Mouse (Mus musculus) embryonic facial prominence, embryonic 12.5 days (tissue): ENCODE results near the gene Arfgef2. TPM values are rescaled to one million over a fixed set of nuclear protein-coding genes. Genes with fewer than 3 reads are reported as not detected.

ENCODE experiments used
- ATAC-seq: fragments of 200-750 bp; cut with Nextera tagmentation; 2 replicates; pipeline ENCODE4 v1.8.0; 2017; ENCODE audit not compliant: insufficient number of reproducible peaks, insufficient read depth, low FRiP score, low TSS enrichment
- H3K27ac ChIP-seq: fragments of 300-500 bp; sonication (generic); 2 replicates; pipeline ENCODE4 v1.5.1; 2016; ENCODE audit warnings: mild to moderate bottlenecking
- H3K27me3 ChIP-seq: fragments of 300-500 bp; sonication (generic); 2 replicates; pipeline ENCODE4 v1.6.1; 2016; ENCODE audit warnings: mild to moderate bottlenecking, moderate library complexity
- H3K36me3 ChIP-seq: fragments of 300-500 bp; sonication (generic); 2 replicates; pipeline ENCODE4 v1.6.1; 2016; ENCODE audit warnings: mild to moderate bottlenecking
- H3K4me1 ChIP-seq: fragments of 300-500 bp; sonication (generic); 2 replicates; pipeline ENCODE4 v1.6.1; 2016
- H3K4me2 ChIP-seq: fragments of 300-500 bp; sonication (generic); replicated peaks from 2 replicates; pipeline ENCODE4 v1.6.1; 2016; ENCODE audit warnings: mild to moderate bottlenecking, moderate library complexity
- H3K4me3 ChIP-seq: fragments of 300-500 bp; sonication (generic); 2 replicates; pipeline ENCODE4 v1.5.1; 2016; ENCODE audit warnings: mild to moderate bottlenecking
- H3K9ac ChIP-seq: fragments of 300-500 bp; sonication (generic); 2 replicates; pipeline ENCODE4 v1.6.1; 2016; ENCODE audit warnings: mild to moderate bottlenecking, moderate library complexity
- H3K9me3 ChIP-seq: fragments of 300-500 bp; sonication (generic); 2 replicates; pipeline ENCODE4 v1.6.1; 2016; ENCODE audit warnings: mild to moderate bottlenecking, moderate library complexity
- WGBS: fragments of 180-500 bp; shearing (Covaris S2); methylation state at CpG from one replicate; pipeline ENCODE4 v1.1.7; 2016; 5-methylcytosine and 5-hydroxymethylcytosine counted together
- polyA plus RNA-seq: library from polyadenylated mRNA; unstranded; fragments of >200 nt; fragmentation: Nextera tagmentation; extraction: Ambion mirVana; gene quantifications from 2 replicates; pipeline ENCODE4 v1.2.1, GENCODE M21; 2016

The Arfgef2 gene
- polyA plus RNA-seq, 1 experiment from 2014 or later = 5.1 TPM

DNA sequence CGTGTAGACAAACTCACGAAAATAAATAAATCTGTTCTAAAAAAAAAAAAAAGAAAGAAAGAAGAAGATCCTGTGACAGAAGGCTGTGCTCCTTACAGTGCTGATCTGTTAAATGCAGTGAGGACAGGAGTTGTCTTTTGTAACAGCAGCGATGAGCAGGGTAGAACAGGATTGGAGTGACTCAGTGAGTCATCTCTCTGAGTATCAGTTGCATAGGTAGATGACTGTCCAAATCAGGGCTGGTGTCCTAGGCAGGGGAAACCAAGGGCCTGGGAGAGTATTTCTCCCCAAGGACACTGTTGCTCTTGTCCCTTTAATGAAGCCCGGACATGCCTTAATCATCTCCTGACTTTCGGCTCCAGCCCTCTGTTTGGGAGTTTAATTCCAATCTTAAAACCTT is 4.1 kb downstream of the Arfgef2 start:
- Histone ChIP-seq H3K4me3 (no peak overlapping the region), H3K27me3 (no peaks in the 10 kb centered on the region), H3K9ac (no peak overlapping the region), H3K4me1 (peaks cover 8% of the 10 kb centered on the region), H3K4me2 (no peak overlapping the region), H3K36me3 (no peaks in the 10 kb centered on the region), H3K9me3 (no peaks in the 10 kb centered on the region), H3K27ac (no peak overlapping the region)
- ATAC-seq = no peak
- WGBS = 86% methylated on average over 5 of the region's 5 CpGs

- peaks cover 8% of the 10 kb centered on the region for H3K4me1 ChIP-seq
- no peak for ATAC-seq
- H3K4me3 ChIP-seq = no peak overlapping the region
- H3K4me2 ChIP-seq = no peak overlapping the region
- no peak overlapping the region for H3K9ac ChIP-seq
- H3K27ac ChIP-seq = no peak overlapping the region
- no peaks in the 10 kb centered on the region for H3K27me3 ChIP-seq
- H3K36me3 ChIP-seq = no peaks in the 10 kb centered on the region
- 83% methylated on average over 10 of the region's 10 CpGs for WGBS
- H3K9me3 ChIP-seq = no peaks in the 10 kb centered on the region
These were observed 5.4 kb downstream of the Arfgef2 start for GRCm38 (mm10) chr2:166810821-166811220.

- no peak overlapping the region for H3K9ac ChIP-seq
- H3K9me3 ChIP-seq = no peaks in the 10 kb centered on the region
- H3K4me1 ChIP-seq = no peaks in the 10 kb centered on the region
- no peak overlapping the region for H3K27ac ChIP-seq
- no peak overlapping the region for H3K4me3 ChIP-seq
- H3K4me2 ChIP-seq = no peak overlapping the region
- WGBS = 88% methylated on average over 9 of the region's 9 CpGs
- ATAC-seq = no peak
- no peaks in the 10 kb centered on the region for H3K36me3 ChIP-seq
- no peaks in the 10 kb centered on the region for H3K27me3 ChIP-seq
These were observed 13.2 kb downstream of the Arfgef2 start for GRCm38 (mm10) chr2:166818463-166819143.

- Histone ChIP-seq H3K4me3 (no peak overlapping the region), H3K36me3 (no peaks in the 10 kb centered on the region), H3K9ac (no peak overlapping the region), H3K27me3 (no peaks in the 10 kb centered on the region), H3K27ac (no peak overlapping the region), H3K4me1 (no peaks in the 10 kb centered on the region), H3K4me2 (no peak overlapping the region), H3K9me3 (no peaks in the 10 kb centered on the region)
- no peak for ATAC-seq
- WGBS = 91% methylated on average over 8 of the region's 8 CpGs
These were observed 14.5 kb downstream of the Arfgef2 start for GRCm38 (mm10) chr2:166819849-166820248.

DNA sequence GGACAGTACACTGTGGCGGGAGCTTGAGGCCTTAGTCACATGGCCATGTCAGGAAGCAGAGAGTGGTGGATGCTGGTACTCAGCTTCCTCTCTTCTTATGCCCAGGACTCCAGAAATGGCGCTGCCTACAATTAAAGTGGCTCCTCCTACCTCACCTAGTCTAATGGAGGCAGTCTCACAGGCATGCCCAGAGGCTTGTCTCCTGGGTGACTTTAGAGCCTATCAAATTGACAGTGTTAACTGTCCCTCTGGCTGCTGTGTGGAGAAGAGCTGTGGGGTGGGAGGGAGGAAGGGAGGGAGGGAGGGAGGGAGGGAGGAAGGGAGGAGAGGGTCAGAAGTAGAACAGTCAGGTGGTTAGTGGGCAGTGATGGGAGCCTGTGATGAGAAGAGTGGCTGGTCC is 15.5 kb downstream of the Arfgef2 start:
- Histone ChIP-seq H3K4me3 (no peak overlapping the region), H3K4me1 (no peaks in the 10 kb centered on the region), H3K27me3 (no peaks in the 10 kb centered on the region), H3K9me3 (no peaks in the 10 kb centered on the region), H3K27ac (no peak overlapping the region), H3K36me3 (no peaks in the 10 kb centered on the region), H3K9ac (no peak overlapping the region), H3K4me2 (no peak overlapping the region)
- ATAC-seq = no peak
- 48% methylated on average over 2 of the region's 2 CpGs for WGBS

GRCm38 (mm10) chr2:166821406-166821805 is 16.0 kb downstream of the Arfgef2 start:
- ATAC-seq = no peak
- no peak overlapping the region for H3K9ac ChIP-seq
- no peak overlapping the region for H3K4me2 ChIP-seq
- no peak overlapping the region for H3K4me3 ChIP-seq
- H3K27me3 ChIP-seq = no peaks in the 10 kb centered on the region
- WGBS = 95% methylated on average over 3 of the region's 3 CpGs
- no peaks in the 10 kb centered on the region for H3K4me1 ChIP-seq
- H3K36me3 ChIP-seq = no peaks in the 10 kb centered on the region
- H3K9me3 ChIP-seq = no peaks in the 10 kb centered on the region
- no peak overlapping the region for H3K27ac ChIP-seq

DNA sequence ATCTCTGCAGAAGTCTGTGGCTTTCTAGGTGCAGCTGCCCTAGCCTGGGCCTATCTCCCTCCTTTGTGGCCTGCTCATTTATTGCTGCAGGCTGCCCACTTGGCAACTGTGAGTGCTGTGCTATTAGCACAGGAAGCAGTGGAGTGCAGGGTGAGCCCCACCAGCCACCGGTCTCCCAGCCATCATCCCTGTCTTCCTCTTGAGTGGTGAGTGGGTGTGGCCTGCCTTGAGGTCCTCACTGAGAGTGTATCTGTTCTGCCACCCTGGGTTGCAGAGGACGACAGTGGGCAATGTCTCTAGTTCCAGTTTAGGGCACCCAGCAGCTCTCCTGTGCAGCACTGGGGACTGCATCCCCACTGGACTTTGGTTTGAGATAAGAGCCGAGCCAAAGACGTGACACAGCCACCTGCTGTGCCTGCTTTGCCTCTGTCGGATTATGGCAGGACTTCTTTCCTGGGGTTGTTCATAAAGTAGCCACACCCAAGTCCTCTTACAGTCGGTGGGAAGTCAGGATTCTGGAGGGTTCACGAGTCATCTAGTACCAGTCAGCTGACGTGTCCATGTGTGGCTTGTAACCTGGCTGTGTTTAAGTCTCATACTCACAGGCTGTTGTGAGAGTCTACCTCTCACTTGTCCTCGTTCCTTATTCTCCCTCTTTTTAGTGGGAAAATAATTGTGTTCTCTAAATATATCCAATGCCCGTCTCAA is 16.9 kb downstream of the Arfgef2 start:
- Histone ChIP-seq H3K4me1 (no peaks in the 10 kb centered on the region), H3K9me3 (no peaks in the 10 kb centered on the region), H3K4me3 (no peak overlapping the region), H3K4me2 (no peak overlapping the region), H3K27me3 (no peaks in the 10 kb centered on the region), H3K36me3 (no peaks in the 10 kb centered on the region), H3K27ac (no peak overlapping the region), H3K9ac (no peak overlapping the region)
- 78% methylated on average over 10 of the region's 10 CpGs for WGBS
- ATAC-seq = no peak

GRCm38 (mm10) chr2:166822901-166823300 is 17.5 kb downstream of the Arfgef2 start:
- H3K4me2 ChIP-seq = no peak overlapping the region
- no peaks in the 10 kb centered on the region for H3K27me3 ChIP-seq
- H3K4me3 ChIP-seq = no peak overlapping the region
- H3K9me3 ChIP-seq = no peaks in the 10 kb centered on the region
- 74% methylated on average over 2 of the region's 2 CpGs for WGBS
- no peaks in the 10 kb centered on the region for H3K36me3 ChIP-seq
- no peaks in the 10 kb centered on the region for H3K4me1 ChIP-seq
- H3K9ac ChIP-seq = no peak overlapping the region
- H3K27ac ChIP-seq = no peak overlapping the region
- ATAC-seq = no peak

GRCm38 (mm10) chr2:166824386-166824785 is 19.0 kb downstream of the Arfgef2 start:
- no peaks in the 10 kb centered on the region for H3K4me1 ChIP-seq

GRCm38 (mm10) chr2:166824998-166825397 is 19.6 kb downstream of the Arfgef2 start:
- no peak overlapping the region for H3K4me2 ChIP-seq
- no peaks in the 10 kb centered on the region for H3K4me1 ChIP-seq
- no peak overlapping the region for H3K9ac ChIP-seq
- 93% methylated on average over 5 of the region's 5 CpGs for WGBS
- H3K4me3 ChIP-seq = no peak overlapping the region
- no peak overlapping the region for H3K27ac ChIP-seq
- no peak for ATAC-seq
- no peaks in the 10 kb centered on the region for H3K36me3 ChIP-seq
- H3K27me3 ChIP-seq = no peaks in the 10 kb centered on the region
- H3K9me3 ChIP-seq = no peaks in the 10 kb centered on the region

More at GRCm38 (mm10) chr2:166824386-166824785, 19.0 kb downstream of the Arfgef2 start:
- no peak overlapping the region for H3K9ac ChIP-seq
- no peak overlapping the region for H3K4me2 ChIP-seq
- H3K27ac ChIP-seq = no peak overlapping the region
- ATAC-seq = no peak
- no peaks in the 10 kb centered on the region for H3K27me3 ChIP-seq
- no peaks in the 10 kb centered on the region for H3K36me3 ChIP-seq
- WGBS = 91% methylated on average over 5 of the region's 5 CpGs
- no peak overlapping the region for H3K4me3 ChIP-seq
- no peaks in the 10 kb centered on the region for H3K9me3 ChIP-seq

- Histone ChIP-seq H3K4me2 (no peak overlapping the region), H3K27ac (no peak overlapping the region), H3K9ac (no peak overlapping the region), H3K36me3 (no peaks in the 10 kb centered on the region), H3K4me1 (no peaks in the 10 kb centered on the region), H3K27me3 (no peaks in the 10 kb centered on the region), H3K4me3 (no peak overlapping the region), H3K9me3 (no peaks in the 10 kb centered on the region)
- 88% methylated on average over 8 of the region's 8 CpGs for WGBS
- ATAC-seq = no peak
These were observed 21.3 kb downstream of the Arfgef2 start for GRCm38 (mm10) chr2:166826491-166827224.

- Histone ChIP-seq H3K27ac (no peak overlapping the region), H3K4me1 (no peaks in the 10 kb centered on the region), H3K9me3 (no peaks in the 10 kb centered on the region), H3K9ac (no peak overlapping the region), H3K36me3 (no peaks in the 10 kb centered on the region), H3K27me3 (no peaks in the 10 kb centered on the region), H3K4me3 (no peak overlapping the region), H3K4me2 (no peak overlapping the region)
- ATAC-seq = no peak
- WGBS = 91% methylated on average over 12 of the region's 12 CpGs
These were observed 22.9 kb downstream of the Arfgef2 start for GRCm38 (mm10) chr2:166828306-166828705.
